Mouse (Mus musculus): ENCODE measurements at regions not wholly inside any gene's neighbourhood (a gene's known extent, or its start where the extent isn't known, plus 50 kb on each side); places are given as distances from the start of the nearest gene placed in this dataset.

DNA sequence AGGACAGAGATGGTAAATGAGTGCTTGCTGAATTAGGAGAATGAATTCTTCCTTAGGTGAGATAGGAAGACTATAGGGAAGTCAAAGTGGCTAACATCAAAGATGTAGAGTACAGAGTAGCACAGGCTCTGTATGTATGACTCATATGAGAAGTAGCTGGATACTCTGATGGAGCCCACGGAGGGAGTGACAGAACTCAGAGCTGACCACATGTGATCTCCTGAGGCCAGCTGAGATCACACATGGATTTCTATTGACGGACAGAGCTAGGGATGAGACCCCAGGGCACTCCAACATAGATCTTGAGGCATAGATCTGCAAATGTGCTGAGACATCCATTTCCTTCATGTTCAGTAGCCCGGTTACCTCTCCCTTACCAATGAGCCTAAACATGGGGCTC, 66.0 kb downstream of the Cops8 start:
- no peak for DNase-seq

DNA sequence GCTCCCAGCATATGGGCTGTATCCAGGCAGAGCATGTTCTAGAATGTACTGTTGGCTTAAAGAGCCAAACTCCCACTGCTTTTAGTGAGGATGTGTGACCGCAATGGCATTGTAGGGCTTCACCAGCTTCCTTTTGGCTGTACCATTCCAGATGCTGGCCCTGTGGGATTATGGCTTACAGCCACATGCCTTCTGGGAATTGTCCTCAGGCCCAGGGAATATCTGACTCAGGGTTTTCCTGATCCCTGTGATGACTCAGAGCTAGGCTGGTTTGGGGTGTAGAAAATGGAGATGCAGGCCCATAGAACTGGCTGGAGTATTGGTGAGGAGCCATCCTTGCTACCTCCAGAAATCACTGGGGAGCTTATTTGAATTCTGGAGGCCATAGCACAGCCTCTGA, 66.5 kb downstream of the Cops8 start:
- no peak for DNase-seq

DNA sequence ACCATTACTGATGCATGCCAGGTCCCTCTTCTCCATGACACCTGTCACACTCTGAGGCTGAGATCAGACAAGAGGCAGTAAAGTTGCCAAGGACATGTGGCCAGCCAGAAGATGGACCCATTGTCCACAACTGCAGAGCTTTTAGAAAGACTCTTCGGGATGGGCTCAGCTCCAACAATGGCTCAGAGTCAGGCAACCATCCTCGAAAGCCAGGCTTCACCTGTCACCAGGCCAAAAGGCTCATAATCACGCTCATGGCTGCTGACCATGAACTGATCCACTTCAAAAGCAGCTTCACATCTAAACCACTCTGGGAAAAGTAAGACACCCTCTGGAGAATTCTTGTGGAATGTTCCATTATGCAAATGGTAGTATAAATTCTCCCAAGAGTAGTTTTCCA, 67.6 kb downstream of the Cops8 start:
- DNase-seq: no peak

DNA sequence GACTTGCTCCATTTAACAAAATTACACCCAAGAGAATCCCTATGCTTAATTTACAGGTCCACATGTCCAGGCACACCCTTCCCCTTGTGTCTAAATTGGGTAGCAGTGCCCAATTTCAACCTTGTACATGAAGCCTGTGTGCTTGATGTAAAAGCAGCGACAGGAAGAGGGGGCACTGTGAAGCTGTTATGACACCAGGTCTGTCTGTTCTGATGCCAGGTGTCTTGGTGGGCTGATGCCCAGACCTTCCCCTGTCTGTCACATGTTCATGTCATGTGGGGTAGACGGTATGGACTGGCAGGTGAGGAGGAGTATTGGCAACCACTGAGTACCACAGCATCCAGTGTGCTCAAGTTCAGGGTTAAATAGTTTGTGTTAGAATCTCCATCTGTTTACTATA, 71.0 kb downstream of the Cops8 start:
- peak; percentile 75 for DNase-seq

DNA sequence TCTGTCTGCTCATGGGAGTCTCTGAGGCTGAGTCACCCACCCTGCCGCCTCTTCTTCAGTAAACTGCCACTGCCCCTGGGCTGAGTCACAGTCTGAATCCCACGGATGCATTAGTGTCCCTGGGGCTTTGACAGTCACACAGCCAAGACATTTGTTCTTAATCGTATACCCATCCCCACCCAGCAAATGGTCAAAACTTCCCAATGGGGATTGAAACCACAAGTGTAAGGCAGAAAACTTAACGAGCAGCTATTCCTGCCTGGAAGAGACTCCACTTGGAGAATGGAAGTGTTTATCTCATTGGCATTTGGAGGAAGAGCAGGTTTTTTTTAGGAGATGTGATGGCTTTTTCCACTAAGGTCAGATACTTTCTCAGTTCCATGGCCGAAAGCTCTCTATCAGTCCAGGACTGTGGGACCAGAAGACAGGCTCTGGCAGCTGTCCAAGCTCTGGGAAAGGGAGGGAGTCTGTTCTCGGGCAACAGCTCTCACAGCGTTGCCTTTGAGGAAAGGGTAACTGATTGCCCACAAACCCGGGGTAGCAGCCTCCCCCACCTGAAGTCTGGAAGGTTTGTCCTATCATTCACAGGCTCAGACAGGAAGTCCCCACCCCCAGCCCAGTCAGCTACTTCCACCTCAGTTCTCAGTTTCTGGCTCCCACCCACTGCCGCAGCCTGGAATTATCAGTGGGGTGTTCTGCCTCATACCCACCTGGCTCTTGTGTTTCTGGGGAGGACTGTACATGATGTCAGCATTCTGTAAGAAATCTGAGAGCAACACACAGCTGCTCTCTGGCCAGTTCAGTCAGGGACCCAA, 73.6 kb downstream of the Cops8 start:
- peak; percentile 97 for DNase-seq

DNA sequence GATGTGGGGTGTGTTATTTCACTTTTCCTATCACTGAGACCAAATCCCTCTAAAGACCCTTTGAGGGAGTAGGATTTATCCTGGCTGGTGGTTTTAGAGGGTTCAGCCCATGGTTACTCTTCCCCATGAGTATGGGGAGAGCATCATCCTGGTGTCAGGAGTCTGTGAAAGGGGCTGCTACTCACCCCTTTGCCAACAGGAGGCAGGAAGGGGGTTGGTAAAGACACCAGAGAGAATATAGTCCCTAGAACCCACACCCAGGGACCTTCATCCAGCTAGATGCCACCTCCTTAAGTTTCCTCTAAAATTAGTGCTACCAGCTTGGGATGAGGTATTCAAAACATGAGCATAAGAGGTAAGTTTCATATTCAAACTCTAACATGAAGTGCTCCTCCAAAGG, 74.4 kb downstream of the Cops8 start:
- no peak for DNase-seq

DNA sequence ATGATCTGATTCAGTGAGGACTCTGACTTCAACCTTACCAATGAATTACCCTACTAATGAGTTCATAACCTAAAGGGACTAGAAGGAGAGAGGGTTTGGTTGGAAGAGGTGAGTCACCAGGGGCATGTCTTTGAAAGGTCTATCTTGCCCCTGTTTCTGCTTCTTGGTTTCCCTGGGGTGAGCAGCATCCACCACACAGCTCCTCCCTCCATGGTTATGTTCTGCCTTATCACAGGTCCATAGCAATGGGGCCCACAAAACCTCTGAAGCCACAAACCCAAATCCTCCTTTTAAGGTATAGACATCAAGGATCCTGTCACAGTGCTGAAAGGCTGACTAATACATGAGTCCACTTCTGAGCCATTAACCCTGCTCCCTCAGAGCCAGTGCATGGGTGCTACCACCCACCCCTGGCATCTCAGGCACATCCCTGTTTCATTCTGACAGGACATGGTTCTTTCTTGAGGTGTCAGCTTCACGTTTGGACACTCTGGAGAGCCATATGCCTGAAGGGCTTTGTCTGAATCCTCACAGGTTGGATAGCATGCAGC, 74.9 kb downstream of the Cops8 start:
- no peak for DNase-seq

DNA sequence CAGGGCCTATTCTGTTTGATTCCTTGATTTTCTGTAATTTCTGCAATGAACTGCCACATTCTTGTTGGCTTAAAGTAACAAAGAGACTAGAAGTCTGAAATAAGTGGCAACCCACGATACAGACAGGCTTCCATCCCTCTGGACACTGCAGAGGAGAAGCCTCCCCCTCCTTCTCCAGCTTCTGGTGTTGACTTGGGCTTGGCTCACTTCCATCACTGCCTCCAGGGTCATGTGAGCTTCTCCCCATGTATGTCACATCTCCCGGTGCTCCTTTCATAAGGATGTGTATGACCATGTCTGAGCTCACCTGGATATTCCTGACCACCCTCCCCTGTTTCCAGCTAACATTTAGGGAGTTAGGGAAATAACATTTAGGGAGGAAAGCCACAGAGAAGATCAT, 75.6 kb downstream of the Cops8 start:
- DNase-seq: no peak

DNA sequence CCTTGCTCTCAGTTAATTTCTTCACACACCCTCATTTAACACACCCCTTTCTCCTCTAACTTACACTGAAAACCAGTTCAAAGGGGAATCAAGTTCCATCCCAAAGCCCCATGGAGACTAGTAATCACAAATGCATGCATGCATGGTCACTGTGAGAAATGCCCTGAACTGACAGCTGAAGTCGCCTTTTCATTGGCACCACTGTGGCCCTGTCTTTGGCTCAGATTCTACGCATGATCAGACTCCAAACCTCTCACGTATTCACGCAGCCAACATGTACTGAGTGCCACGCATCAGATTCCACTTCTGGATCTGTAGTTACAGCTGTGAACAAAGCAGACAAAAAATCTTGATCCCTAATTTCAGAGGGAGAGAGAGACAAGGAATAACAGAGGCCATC, 85.3 kb downstream of the Cops8 start:
- DNase-seq: no peak

DNA sequence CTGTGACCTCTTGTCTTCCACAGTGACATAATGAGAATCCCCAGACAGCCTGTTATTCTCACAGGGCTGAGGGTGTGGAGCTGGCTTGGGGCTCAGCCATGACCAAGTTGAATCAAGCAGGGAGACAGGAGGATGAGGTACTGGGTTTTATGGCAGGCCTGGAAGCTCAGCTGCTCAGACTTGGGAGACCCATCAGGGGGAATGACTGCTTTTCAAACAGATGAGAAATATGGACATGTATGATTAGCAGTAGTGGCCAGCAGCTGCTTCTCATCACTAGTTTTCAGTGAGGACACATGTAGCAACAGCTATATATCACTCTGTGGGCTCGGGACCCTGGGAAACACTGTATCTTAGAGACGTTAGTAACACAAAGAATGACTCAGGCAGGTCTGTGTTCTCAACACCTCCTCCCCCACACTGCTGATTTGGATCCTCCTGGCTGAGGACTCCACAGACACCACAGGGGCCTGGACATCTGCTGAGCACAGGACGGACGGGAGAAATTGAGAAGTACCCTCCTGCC, 87.9 kb downstream of the Cops8 start:
- DNase-seq: peak; percentile 97

DNA sequence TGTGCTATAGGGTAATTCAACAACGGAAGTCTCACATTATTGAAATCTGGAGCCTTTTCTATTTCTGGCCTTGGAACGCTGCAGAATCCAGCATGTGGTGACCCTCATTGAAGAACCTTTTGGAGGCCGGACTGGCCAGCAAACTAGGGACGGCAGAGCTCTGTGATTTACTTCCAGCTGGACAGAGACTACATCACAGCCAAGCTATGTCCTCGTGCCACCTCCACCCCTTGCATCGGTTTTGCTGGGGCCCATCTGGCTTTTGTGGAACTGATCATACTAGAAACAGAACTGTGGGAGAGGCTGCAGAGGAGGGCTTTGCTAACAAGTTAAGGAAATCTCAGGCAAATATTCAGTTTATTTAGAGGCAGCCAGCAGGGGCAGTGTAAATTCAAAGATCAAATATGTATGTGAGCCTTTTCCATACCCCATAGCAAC, 88.4 kb downstream of the Cops8 start:
- peak; percentile 95 for DNase-seq

DNA sequence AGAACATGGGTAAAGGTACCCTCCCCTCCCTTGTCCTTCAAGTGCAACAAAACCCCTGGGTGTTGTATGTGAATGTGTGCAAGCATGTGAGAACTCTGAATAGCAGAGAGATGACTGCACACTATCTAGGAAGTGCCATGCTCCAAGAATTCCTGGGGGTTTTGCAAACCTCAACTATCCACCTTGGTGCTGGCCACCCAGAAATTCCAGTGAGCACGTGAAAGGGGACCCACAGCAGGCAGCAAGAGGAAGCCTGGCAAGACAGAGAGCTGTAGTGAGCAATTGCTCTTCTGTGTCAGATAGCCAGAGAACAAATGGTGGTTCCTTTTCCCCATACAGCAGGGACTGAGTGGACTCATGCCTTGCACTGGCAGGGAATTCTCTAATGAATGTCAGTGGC, 90.1 kb downstream of the Cops8 start:
- DNase-seq: no peak

DNA sequence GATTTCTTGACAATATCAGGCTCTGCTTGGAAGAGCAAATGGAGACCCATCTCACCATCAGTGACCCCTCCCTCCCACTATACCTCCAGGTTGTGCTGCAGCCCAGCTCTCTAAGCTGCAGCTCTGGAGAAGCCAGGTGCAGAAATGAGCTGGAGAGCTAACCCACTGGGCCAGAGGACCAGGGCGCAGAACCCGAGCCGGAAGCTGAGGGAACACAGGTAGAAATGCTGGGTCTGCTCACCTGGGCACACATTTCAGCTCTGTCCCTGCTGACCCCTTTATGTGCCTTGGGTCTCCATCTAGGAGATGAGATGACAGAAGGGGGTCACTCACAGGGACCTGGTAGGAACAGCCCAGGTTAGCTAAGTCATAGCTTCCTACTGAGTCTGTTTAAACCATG, 92.0 kb downstream of the Cops8 start:
- peak; percentile 82 for DNase-seq

DNA sequence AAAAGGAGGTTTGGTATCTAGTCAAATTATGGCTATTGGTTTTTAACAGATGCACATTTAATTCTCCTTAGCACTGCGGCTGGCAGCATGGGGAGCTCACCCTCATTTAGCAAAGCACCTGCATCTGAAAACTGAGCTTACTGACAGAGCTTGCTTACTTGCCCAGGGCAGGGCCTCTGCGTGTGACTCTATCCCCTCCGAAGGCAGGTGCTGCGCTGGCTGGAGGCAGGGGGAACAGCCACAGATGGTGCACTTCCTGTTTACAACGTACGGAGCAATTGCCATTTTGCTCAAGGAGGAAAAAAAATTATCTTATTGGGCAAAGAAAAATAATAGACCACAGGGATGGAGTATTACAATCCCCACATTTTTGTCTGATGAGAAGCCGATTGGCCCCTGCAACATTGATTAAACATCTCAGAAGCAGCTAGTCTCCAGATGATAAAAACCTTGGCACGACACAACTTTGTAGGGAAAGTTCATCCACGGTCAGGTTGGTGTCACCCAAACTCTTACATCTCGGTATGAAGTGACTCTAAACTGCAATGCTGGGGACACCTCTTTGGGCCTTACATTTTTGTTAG, 92.5 kb downstream of the Cops8 start:
- peak; percentile 92 for DNase-seq

DNA sequence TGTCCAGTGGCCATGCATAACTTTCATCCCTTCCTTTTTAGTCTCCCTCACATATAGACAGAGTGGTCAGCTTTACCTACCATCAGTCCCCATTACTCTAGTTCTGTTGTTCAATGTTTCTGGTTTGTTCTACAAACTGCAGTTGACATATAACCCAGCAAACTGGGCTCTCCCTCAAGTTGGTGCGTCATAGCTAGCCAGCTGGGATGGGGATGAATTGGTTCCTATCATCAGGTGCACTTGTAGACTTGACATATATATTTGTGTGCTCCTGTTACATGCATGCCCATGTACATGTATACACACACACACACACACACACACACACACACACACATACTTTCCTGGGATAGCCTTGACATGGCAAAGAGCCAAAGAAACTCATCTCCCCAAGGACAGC, 93.2 kb downstream of the Cops8 start:
- DNase-seq: peak; percentile 86

DNA sequence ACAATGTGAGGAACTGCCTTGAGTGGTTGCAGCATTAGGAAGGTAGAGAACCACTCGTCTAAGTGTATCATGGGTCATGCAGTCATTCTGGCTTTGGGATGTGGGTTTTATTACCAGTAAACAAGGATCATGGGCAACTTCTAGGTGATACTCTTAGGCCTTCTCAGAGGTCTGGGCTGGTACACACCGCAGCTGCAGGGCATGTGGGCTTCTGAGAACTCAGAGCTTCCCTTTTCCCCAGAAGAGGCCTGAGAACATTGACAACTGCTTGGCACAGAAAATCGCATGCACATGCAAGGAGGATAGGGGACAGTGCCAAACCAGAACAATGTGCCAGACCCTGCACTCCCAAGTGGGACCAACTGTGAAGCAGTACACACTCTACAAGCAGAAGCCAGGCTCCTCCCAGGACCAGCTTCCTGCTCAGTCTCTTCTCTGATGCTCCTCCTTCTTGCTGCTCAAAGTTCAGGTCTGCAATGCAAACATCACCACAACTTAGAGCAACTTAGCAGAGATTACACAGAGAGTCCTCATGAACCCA, 94.3 kb downstream of the Cops8 start:
- peak; percentile 84 for DNase-seq

DNA sequence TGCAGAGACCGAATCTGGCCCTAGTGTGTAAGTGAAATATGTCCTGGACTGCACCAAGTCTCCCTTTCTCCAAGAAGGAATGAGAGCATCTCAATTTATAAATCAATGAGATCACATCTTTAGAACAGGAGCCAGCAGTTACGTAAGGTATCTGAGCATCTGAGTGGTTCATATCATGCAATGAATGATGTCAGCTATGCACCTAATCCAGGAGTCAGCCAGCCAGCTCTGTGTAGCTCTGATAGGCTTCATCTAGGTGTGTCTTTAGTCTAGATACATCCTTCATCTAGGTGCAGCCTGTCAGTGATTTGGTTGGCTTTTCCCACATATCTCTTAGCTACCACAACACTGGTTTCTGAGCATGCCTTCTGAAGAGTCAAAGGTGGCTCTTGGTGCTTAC, 95.8 kb downstream of the Cops8 start:
- no peak for DNase-seq

DNA sequence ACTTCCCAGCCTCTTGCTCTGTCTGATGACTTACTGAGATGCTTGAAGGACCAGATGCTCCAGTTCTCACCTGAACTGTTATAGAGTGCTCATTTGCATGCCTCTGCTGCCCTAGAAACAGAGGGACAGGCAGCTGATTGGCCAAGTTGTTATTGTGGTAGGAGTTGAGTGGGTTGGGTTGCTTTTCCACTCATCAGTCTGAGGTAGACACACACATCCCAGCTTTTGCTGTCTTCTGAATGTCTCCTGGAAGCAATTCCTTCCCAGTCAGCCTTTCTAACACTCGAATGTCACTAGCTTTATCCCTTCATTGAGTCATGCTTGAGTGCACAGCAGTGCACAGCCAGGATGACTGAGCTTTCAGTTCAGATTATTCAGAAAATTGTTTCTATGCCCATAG, 99.0 kb downstream of the Cops8 start:
- no peak for DNase-seq

DNA sequence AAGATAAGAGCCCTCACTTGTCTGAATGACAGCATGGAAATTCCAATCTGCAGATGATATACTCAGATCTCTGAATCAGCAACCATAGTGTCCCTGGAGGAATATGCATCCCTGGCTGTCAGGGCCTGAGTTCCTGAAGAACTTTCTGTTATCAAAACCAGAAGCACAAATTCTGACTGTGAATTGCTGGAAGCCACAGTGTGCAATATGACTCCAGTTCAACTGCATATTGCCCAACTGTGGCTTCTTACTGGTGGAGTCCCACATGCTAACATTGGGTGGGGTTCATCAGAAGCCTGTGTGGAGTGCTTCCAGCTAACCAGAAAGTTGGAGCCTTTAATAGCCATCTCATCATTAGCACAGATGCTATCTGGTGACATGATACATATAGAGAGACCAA, 103.6 kb downstream of the Cops8 start:
- no peak for DNase-seq

DNA sequence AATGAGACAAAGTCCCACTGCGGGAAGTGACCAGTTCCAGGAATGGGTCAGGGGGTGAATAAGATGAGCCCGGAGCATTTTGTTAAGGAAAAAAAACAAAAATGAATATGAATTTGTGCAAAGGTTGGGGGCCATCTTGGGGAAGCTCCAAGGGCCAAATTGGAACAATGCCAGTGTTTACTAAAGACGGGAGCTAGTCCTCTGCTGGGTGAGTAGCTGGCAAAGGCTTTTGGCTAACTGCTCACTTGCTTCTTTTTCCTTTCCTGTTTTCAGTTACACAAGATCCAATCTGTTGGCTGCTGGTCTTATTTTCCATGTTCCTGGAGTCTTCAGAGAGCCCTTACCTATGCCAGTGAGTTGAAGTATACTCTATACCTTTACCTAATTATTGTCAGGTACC, 107.0 kb downstream of the Cops8 start:
- DNase-seq: no peak

DNA sequence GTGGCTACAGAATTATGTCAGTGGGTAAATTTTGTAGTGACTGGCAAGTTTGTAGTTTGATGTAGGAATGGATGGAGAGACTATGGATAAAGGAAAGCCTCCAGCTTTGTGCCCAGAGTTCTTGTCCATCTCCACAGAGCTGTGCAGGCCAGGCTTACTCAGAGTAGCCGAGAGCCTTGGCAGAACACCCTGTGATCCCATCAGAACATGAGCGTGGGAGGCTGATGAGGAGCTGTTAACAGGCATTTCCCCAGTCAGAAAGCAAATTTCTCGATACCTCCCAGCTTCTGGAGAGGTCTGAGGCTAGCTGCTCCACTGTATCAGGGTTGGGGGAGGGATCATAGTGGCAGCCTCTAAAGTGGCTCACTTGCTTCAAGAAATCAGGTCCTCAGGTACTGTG, 107.8 kb downstream of the Cops8 start:
- peak; percentile 97 for DNase-seq

DNA sequence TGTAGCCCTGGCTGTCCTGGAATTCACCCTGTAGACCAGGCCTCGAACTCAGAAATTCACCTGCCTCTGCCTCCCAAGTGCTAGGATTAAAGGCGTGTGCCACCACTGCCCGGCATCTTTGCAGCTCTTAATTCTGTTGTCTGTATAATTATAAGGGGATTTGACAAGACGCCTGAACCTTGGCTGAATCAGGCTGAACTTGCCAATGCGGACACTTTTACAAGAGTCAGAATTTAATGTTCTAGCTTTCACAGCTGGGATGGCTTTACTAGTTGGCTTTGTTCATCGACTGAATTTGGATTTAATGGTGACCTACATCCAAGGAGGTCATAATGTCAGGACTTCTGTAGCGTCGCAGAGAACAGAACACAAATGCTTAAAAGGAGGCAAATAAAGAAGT, 108.3 kb downstream of the Cops8 start:
- DNase-seq: peak; percentile 90

Measured in heart, adult 11 months (tissue).